Mouse (Mus musculus): ENCODE measurements at regions not wholly inside any gene's neighbourhood (a gene's known extent, or its start where the extent isn't known, plus 50 kb on each side); places are given as distances from the start of the nearest gene placed in this dataset.
A peak's percentile ranks its signal among the peaks of the same experiment; 100 is the strongest.

DNA sequence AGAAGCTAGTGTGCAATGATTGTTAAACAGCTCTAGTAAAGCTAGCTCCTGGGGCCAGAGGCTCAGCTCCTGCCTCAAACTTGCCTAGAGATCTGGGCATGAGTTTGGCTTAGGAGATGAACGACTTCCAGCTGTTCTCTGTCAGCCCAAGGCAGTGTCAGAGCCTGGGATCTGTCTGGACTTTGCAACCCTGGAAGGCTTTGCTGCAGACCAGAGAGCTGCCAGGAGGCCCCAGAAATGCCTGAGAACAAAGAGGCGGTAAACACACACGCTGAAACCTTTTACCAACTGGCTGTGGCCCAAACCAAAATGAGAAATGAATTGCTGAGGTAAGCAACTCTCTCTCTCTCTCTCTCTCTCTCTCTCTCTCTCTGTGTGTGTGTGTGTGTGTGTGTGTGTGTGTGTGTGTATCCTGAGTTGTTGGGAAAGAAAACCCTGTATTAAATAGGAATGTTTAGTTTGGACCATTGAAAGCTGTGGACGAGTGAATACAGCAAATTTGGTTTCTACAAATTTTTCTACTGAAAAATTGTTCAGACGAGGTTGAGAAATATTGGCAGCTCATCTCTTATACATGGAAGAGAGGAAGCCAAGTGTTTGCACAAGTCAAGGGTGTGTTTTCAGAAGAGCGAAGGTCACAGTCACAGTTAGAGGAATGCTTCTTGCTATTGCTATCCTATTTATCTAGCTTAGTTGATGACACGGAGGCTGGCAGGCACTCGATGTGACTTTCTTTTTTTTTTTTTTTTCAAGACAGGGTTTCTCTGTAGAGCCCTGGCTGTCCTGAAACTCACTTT is 125.1 kb upstream of the Serp2 start:
- no peak for DNase-seq (ENCODE audit: low spot score in 2 of 2)

DNA sequence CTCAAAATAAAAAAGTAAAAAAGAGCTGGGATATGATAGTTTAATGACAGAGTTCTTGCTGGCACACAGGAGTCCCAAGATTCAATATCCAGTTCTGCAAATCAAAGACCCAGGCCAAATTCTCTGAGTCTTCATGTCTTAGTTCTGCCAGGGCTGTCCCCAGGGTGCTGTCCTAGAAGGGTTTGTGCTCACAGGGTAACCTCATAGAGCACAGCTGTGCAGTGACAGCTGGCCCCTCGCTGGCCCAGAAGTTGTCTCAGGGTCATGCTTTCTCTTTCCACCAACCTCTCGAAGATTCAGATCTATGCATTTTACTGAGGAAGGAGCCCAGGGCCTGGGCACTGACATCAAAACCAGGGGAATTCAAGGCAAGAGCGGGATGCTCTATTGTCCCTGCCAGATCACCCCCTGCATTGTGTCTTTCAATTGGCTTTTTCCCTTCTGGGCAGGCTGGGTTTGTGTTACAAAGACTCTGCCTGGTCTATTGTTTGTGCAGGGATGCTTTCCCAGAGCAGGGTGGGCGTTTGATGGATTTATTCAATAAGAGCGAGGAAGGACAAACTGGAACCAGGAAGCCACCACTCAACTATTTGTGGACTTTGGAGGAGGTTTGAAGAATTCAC is 121.9 kb upstream of the Serp2 start:
- DNase-seq (ENCODE audit: low spot score in 2 of 2) = no peak

DNA sequence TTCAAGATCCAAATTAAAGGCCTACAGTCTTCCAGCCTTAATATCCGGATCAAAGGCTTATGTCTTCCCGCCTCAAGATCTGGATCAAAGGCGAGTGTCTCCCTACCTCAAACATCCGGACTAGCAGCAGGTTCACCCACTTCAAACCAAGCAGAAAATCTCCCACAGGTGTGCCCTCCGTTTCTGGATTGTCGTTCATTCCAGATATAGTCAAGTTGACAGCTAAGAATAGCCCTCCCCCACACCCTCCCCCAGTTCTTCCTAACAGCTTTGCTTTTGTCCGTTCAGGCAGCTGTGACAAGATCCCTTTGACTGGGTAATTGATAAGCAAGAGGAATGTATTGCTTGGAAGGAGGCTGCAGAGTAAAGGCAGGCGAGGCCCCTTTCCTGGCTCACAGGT is 118.3 kb upstream of the Serp2 start:
- DNase-seq (ENCODE audit: low spot score in 2 of 2) = no peak

DNA sequence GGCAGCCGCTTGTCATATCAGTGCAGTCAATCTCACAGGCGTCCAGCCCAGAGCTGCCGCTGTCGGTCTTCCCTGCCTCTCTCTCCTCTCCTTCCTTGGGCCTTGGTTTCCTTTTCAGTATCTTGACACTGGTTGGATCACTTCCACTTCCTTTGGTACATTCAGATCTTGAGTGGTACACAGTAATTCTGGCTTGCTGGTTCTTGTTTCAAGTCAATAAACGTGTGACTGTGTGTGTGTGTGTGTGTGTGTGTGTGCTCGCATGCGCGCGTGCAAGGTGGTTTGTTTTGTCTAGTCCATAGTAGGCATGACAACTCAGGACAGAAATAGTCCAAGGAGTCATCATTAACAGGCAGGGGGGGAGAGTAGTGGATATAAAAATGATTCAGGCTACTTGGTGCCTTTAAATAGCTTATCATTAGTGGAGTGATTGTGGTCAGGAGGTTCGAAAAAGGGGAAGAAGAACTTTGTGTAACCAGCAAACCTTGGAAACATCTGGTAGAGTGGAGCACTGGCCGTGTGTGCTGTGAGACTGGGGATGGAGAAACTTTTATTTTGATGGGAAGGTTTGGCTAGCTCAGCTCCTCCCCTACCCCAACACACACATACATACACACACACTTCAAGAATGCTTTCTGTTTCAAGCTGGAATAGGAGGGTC is 117.1 kb upstream of the Serp2 start:
- no peak for DNase-seq (ENCODE audit: low spot score in 2 of 2)

DNA sequence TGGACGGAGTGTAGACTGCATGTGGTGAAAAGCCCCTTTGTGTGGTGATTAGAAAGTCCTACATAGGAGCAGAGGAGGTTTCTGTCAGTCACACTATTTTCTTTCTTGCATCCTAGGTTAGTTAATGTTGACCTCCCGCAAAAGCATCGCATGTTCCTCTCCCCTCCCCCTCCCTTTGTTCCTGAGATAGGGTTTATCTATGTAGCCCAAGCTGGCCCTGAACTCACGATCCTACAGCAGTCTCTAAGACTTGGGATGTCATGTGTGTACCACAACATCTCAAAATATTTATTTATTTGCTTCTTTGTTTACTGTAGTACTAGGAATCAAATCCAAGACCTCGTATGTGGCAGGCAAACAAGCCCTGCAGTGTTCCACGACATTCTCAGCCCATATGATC is 116.2 kb upstream of the Serp2 start:
- no peak for DNase-seq (ENCODE audit: low spot score in 2 of 2)

DNA sequence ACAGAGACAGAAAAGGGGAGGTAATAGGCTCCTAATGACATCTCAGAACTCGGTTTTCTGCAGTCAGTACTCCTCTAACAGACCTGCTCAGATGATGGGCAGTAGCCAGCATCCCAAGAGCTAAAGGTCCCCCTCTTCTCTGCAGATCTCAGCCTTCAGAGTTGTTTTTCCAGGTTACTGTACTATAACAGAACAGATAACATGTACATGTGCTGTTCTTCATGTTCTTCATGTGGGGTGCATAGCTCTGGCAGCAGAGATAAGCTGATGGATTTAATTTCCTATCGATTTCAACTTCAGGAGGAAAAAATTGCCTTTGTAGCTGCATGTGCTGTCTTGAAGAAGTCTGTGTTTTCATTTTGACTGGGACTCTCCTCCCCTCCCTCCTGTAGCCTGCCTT is 115.8 kb upstream of the Serp2 start:
- DNase-seq (ENCODE audit: low spot score in 2 of 2) = no peak

DNA sequence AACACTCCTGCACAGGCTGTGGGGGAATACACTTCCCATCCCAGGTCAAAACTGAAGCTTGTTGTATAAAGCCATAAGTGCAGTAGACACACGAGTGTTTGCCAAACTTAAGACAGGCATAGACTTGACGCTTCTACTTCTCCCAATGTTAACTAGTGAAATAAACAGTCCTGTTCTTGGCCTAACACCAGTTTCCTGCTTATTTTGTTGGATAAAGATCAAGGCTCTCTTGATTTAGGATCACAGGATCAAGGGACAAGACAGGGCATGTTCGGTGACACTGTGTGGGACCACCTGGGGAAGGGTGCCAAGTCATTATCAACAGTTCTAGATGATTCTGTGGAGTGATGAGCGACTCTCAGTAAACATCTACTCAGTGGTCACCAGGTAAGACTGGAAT is 114.3 kb upstream of the Serp2 start:
- DNase-seq (ENCODE audit: low spot score in 2 of 2) = no peak

DNA sequence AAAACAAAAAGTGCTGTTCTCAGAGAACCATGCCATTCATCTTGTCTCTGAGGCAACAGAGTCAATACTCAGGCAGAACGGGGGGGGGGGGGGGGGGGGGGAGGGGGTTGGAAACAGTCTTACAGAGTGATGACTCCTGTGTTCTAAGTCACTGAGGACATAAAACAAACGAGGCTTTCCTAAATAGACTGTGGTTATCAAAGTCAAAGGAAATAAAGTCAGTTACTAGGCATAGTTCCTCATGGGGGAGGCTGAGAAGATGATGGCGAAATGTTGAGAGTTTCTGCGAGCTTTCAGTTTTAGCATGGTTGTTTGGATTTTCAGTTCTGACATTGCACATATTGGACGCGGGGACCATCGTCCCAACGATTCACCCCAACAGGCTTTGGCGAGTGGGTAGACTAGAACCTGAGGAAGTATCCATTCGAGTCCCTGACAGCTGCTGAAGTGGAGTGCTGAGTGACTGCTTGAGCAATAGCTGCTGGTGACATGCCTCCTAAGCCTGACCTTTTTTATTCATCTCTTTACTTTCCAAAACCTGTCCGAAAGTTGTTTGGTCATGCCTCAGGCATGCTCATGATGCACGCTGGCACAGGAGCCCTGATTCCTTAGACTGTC is 109.2 kb upstream of the Serp2 start:
- DNase-seq (ENCODE audit: low spot score in 2 of 2) = no peak

DNA sequence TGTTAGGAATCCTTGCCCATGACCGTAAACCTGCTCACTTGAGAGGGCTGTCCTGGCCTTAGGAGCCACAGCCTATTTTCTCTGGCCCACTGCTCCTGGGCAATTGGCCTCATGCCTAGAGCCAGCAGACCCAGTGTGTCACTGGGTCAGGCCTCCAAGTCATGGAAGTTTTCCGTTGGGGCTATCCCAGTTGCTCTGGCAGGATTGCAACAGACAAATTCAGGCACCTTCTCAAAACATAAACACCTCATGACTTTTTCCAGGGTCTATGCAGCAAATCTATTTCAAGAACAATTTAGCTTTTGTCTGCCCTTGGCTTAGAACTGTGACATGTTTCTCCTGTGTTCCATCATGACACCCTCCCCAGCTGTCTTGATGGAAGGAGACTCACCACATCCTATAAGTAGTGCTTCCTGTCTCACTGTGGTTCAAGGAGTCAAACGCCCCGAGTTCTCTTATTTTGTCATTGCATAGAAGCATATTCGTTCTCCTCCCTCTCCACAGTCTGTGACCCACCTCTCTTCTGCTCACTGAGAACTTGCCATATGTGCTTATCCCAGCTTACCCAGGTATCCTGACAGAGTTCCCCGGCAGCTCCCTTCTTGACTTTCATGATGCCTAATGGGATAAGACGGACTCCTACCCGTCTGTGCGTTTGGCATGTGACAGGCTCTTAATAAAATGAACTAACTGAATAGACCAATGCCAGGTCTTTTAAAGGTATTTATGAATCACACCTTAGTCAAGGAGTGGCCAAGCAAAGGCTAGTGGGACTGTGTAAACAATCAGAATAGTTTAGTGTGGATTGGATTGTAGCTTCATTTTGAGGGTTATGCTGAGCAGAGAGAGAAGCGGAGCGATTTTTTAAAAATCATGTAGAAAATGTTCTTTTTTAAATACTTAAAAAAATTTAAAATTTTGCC is 108.2 kb upstream of the Serp2 start:
- DNase-seq (ENCODE audit: low spot score in 2 of 2) = no peak

DNA sequence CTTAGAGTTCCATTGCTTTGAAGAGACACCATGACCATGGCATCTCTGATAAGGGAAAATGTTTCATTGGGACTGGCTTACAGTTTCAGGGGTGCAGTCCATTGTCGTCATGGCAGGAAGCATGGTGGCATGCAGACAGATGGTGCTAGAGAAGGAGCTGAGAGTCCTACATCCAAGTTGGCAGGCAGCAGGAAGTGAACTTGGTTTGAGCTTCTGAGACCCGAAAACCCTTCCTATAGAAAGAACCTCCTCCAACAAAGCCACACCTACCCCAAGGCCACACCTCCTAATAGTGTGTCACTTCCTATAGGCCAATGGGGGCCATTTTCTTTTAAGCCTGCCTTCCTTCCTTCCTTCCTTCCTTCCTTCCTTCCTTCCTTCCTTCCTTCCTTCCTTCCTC is 107.1 kb upstream of the Serp2 start:
- DNase-seq (ENCODE audit: low spot score in 2 of 2) = no peak

DNA sequence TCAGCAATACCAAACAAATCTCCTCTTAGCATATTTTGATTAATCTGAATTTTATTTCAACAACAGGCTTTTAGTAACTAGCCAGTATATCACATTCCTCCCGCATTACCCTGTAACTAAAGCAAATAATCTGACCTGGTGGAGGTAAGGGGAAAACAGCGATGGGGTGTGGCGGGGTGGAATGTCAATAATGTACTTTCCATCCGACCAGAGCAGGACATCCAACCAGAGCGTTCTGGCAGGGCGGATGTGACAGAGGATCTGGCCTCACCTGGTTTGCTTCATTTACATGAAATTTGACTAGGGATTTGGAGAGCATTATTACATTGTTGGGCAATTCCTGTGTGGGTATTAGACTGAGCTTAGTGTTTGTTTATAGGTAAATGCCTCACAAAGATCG is 106.2 kb upstream of the Serp2 start:
- no peak for DNase-seq (ENCODE audit: low spot score in 2 of 2)

DNA sequence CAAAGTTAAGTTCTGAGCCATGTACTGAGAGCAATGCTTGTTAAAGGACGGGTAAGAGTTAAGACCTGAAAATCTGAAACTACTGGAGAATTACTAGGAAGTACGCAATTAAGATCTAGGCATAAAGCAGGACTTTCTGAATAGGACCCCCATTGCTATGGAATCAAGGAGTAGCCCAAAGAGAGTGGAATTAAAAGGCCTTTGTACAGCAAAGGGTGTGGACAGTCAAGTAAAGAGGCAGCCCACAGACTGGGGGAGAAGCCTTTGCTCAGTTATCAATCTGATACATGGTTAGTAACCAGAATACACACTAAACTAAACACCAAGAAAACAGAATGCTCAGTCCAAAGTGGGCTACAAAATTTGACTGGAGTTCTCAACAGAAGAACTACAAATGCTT is 104.2 kb upstream of the Serp2 start:
- no peak for DNase-seq (ENCODE audit: low spot score in 2 of 2)

DNA sequence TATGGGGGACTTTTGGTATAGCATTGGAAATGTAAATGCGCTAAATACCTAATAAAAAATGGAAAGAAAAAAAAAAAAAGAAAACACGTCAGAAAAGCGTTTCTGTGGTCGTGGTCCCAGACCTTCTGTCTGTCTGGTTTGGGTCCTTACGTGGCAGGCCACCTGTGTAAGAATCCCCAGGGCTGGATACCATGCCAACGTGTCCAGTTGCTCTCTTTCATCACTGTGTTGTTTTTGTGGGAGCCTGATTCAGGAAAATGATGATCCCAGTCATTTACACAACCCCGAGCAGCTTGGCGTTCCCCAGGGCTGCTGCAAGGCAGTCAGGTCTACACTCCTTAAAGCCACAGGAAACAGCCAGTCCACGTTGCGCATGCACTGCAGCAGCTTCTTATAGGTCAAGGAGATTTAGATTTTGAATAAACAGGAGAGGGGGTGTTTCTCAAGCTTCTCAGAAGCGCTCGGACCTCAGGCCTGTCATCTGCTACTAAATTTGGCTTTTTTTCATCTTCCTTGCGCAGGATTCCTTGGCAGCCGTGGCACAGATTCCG is 102.3 kb upstream of the Serp2 start:
- DNase-seq (ENCODE audit: low spot score in 2 of 2) = no peak

DNA sequence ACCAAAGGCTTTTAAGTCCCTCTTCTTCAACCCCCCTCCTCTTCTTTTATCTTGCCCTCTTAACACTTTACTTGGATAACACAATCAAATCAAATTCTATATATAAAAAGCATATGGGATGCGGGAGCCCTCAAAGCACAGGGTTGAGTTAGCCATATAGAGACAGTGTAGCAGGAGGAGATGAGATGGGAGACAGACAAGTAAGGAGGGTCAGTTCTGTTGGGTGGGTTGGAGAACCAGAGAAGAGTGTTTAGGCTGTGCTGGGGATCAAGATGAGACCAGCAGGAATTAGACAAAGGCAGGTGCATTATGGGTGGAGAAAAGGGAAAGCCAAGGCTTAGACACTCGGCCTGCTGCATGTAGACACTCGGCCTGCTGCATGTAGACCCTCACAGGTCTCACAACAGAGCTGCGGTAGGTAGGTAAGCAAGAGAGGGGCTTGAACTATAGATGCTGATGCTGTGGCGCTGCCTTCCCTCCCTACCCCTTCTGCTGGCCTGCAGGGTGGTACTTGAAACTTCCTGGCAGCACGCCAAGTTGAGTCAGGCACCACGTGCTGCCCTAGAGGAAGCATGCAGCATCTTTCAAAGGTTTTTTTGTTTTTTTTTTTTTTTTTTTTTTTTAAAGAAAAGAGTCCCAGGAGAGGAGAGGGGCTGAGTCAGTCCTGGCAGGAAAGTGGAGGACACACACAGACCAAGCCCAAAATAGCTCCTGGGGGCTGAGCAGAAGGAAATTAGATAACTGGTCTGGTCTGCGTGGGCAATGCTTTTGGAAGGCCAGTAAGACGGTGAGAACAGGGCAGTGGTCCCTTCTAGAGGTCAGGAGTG is 101.3 kb upstream of the Serp2 start:
- DNase-seq (ENCODE audit: low spot score in 2 of 2) = no peak

DNA sequence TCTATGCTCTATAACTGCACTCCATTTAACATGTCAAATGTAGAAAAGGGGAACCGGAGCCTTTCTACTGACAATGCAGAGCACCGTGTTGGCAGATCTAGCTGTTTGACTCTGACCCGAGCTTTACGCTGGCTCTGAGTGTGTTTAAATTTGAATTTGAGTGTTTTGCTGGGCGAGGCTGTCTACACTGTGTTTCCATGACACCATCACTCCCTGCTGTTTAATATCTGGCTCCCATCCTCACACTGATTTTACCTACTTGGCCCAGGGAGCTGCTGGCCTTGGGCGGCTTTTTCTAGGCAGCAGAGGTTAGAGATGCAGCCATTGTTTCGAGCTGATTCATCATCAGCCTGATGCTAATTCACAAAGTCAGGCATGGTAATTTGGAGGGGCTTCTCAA is 100.7 kb upstream of the Serp2 start:
- DNase-seq (ENCODE audit: low spot score in 2 of 2) = peak in 1 of 2 experiments; percentile 35

DNA sequence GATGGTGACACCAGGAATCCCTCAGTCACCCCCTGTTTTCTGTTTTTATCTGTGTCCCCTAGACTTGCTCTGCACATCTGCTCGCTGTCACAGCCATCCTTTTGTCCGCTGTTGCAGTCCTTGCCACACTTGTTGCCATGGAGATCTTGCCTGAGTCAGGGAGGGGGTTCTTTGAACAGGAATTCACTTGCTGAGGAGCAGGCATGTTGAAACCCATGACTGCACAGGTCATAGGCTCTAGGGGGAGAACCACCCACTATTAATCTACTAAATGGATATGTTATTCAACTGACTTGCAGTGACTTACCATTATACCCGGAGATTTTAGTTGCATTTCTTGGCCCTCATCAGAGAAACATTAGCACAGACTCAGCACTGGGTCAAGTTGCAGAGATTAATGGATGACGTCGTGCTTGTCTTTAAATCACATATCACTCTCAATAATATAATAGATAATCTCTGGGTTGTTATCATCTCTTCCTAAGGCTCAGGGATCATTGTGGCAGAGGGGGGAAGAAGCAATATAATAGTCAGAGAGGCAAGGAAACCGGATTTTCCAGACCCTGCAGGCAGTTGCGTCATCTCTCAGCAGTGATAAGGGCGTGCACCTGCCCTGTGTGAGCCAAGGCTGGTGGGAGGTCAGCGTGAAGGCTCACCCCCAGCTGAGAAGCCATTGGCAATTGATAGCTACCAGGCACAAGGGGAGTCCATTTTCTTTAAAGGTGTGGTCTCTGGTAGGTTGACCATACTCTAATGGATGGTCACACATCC is 95.9 kb upstream of the Serp2 start:
- DNase-seq (ENCODE audit: low spot score in 2 of 2) = no peak

DNA sequence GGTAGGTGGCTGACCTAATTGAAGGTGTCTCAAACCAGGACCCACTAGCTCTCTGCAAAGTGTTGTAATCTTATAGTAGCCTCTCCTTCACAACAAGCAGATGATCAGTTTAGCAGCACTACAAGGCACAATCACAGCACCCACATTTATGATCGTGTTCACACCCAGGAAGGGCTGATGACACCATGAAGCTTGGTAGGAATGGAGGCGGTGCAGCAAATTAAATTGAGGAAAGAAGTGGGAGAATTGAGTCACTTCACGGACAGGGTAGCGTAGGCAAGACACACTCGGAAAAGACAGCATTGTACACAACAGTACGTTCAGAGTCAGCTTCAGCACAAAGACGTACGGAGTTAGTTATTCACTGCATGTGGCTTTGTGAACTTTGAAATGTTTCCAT is 94.4 kb upstream of the Serp2 start:
- DNase-seq (ENCODE audit: low spot score in 2 of 2) = no peak

DNA sequence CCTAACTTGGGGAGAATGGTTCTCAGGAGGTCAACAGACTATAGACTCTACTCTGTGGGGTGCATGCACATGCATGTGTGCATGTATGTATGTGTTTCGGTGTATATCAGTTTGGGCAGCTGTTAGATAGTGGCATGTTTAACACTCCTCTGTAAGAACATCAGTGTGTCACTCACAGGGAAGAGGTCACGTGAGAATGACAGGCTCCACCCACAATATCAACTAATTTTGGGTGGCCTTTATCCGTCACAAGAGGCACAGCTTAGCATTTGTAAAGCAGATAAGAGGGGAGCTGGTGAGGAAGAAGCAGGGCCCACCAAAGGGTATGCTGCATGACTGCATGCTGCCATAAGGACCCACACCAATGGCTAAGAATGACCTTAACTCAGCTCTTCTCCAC is 93.2 kb upstream of the Serp2 start:
- DNase-seq (ENCODE audit: low spot score in 2 of 2) = no peak

DNA sequence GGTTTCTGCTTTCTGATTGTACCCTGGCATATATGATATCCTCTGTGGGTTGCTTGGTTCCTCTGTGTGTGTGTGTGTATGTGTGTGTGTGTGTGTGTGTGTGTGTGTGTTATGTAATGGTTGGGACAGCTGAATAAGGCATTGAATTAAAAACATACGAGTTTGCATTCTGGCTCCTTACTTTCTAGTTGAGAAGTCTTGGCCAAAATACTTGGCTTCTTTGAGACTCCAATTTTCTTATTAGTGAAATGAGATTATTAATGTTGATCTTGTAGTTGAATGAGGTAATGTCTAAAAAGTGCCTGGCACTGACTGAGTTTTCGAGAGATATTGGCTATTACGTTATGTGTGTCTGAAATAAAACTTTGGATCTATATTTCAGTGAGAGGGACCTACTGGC is 88.0 kb upstream of the Serp2 start:
- DNase-seq (ENCODE audit: low spot score in 2 of 2) = no peak

Measured in layer of hippocampus, adult 18-20 months (tissue).